Mouse (Mus musculus): ENCODE measurements around the gene Pdzd2. TPM values are rescaled to one million over a fixed set of nuclear protein-coding genes. Genes with fewer than 3 reads are reported as not detected.

The Pdzd2 gene
- polyA plus RNA-seq, 2 experiments from 2014 or later: 0.08 to 0.63 TPM

DNA sequence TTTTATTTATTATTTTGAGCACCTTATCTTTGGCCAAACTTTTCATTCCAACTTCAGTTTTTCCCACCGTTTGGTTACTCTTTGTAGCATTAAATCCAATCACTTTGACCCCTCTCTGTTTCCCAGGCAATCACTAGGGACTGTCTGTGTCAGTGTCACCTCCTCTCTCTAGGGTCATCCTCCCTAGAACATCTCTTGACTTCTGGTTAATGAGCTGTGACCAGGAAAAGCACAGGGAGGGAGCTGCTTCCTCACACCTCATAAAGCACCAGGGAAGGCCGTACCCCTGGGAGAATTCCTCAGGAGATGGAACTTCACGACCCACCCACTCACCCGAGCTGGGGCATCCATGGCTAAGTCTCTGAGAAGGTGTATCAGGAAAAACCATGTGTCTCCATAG, 168.6 kb downstream of the Pdzd2 start:
- ATAC-seq: no peak

DNA sequence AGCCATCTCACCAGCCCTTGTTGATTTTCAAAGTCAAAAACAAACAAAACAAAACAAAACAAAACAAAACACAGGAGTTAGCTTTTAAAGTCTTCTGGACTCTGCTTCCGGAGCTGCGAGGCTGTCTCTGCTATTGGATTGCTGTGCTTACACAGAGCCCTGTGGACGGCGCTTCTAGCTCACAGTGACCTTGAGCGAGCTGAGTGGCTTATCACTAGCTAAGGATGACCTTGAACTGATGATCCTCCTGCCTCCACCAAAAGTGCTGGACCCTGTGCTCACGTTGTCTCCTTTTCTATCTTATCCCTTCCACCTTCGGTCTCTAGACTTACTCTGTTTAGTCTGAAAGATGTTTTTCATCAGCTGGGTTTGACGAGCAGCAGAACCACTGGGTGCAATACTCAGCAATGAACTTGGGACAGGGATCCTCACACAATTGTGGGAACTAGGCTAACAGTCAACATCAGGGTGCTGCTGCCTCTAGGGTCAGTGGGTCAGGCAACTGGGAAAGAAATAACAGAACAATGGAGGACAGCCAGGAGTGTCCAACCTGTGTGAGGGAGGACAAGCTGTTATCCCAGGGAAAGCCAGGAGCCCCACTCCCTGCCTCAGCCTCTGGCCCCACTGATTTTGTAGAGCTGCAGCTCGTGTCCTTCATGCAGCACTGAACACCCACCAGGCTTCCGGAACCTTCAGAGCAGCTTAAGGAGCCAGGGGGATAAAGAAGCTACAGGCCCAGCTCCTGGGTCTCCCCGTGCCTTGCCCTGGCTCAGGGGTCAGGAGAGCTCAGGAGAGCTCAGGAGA, 172.9 kb downstream of the Pdzd2 start:
- ATAC-seq: no peak

DNA sequence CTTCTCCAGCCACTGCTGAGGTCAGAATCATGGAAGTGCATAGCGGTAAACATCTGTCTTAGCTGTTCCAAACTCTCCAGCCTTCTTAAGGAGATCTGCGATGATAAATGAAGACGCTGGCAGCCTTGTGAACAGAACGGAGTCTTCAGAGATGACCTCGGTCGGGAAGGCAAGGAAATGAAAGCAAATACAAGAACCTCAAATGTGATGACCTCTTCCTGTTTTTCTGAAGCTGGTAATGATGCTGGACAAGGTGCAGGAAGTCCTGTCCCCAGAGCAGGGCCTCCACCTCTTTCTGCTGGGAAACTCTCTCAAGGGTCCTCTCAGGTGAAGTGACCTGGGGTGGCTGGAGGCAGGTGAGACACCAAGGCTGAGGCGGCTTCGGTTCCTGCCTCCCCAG, 174.4 kb downstream of the Pdzd2 start:
- ATAC-seq: no peak

DNA sequence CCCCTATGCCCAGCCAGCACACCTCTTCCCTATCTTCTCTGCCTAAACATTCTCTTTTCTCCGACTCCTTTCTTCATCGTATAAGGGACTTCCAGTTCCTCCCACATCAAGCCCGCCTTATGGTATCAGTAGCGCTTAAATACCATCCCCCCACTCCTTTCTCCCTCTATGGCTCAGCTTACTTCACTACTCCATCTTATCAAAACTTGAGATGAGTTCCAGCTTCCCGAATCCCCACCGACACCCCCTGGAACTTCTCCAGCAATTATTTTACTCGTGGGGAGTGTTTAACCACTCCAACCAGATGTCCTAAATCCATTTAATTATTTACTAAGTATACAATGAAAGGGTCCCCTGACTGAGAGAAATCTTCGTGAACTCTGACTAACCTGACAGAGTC, 179.2 kb downstream of the Pdzd2 start:
- ATAC-seq: no peak

DNA sequence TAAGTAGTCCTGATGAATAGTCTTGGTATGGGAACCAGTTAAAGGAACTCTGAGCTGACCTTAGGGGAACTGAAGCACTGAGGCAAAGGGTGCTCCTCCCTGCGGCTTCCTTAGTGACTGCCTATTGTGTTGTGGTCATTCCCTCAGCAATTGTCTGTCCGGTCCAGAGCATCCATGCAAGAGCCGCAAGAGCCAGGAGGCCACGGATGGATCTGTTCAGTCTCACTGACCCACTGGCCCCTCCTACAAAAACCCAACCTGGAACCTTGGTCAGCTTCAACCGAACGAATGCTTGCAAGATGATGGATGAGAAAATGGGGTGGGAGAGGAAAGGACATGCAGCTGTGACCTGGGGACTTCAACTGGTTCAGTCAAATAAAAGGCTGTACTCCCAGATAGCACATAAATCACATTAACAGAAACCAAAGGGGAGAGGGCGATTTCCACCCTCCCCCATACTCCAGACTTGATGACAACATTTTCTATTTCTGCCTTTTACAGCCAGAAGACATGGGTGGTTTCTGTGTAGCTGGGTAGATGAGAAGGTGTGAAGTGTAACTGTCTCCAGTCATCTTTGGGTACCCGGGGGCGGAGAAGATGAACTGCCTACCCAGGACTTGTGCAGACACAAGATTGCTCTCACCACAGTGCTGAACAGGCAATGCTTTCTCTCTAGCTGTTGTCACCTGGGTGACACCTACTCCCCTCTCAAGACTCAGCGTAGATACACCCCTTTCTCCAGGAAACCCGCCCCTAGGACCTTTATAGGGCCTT, 181.9 kb downstream of the Pdzd2 start:
- ATAC-seq: no peak

DNA sequence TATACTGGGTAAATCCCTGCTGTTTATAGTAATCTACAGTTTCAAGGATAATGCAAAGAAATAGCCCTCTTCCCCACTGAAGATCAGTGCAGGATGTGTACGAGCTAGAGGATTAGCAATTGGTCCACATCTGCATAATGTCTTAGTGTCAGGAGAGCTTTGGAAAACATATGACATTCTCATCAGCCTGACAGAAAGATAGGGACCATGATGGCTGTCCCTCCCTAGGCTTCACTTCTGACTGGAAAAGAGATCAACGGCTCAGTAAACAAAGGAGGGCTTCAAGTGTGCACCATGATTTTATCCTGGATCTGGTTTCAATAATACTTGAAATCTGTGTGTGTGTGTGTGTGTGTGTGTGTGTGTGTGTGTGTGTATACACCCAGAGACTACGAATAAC, 186.5 kb downstream of the Pdzd2 start:
- no peak for ATAC-seq

DNA sequence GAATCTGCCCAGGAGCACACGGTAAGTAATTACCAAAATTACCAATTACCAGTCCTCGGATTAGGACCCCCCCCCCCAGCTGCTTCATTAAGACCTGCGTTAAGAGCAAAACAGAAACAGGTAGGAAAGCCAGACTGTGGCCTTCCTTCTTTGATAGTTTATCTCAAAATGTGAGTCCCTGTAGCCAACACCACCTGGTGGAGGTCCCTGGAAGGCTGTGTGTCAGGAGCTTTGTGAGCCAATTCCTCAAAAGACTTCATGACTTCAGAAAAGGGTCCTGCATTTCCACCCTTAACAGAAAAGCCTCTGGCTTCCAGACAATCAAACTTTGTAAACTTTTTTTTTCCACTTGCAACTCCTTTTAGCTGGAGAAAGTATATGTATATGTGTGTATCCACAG, 188.8 kb downstream of the Pdzd2 start:
- ATAC-seq: no peak

DNA sequence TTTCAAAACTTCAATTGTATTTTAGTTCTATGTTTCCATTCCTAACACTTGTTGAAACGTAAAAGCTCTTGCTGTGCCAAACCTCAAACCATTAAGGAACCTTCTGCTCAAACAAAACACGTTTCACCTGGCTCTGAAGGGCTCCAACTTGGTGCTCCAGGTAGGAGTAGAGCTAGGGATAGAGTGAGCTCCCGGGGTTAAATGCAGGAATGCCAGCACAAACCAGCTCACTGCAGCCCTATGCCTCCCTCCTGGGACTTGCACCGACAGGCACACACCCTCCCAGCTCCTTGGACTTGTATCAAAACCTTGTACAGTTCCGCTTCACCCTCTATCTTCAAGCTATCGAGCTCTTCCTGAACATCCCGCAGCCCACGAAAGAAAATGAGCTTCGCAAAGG, 189.3 kb downstream of the Pdzd2 start:
- no peak for ATAC-seq

DNA sequence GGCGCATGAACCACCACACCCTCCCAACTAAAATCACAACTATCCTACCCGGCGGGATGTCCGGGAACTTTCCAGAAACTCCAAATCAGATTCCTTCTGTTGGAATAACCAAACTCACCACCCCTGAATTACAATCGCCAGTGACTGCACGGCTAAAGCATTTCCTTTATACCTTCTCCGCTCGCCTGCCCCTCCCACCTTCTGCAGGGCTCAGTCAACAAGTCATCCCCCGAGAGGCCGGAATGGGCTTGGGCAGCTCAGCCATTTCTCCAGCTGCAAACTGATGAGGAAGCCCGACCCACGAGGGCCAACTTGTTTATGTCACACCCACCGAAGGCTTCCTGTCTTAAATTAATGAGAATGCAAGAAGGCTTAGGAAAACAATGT, 189.8 kb downstream of the Pdzd2 start:
- no peak for ATAC-seq

DNA sequence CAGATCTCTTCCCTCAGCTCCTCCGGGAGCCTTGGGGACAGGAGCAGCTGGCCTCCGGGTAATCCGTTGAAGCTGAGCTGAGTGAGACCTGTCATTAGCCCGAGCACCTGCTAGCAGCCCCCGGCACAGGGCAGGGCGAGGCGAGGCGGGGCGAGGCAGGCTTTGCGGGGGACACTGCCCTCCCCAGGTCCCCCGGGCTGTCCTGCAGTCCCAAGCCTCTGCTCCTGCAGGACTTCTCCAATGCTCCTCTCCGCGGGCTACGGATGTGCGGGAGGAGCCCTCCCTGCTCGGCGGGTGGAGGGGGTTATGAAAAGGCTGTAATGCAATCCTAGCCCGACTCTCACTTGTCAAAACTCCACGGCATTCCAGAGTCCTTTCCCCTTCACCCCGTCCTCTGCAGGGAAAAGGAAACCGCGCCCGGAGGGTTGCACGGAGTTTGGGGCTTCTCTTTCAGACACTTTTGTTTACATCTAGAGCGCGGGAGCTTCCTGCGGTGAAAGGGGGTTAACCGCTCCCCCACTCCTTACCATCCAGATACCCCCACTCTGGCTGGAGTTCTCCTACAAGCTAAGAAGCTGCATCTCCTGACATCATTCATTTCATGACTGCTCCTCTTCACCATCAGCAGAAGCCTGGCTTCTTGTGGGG, 190.3 kb downstream of the Pdzd2 start:
- no peak for ATAC-seq

DNA sequence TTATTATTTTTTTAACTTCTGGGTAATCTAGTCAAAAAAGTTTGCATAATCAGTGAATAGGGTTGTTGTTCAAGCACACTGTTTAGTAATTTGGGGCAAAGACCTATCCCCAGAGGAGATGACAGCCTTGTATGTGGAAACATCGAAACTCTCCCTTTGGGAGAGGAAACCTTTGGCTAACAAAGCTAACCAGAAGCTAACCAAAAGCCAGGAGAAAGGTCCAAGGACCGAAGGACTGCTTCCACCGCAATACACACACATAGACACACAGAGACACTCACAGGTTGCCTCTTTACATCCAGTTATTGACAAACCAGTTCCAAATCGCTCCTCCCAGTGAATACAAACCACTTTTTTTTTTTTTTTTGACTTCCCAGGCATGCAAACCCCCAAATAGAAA, 191.0 kb downstream of the Pdzd2 start:
- ATAC-seq: no peak

DNA sequence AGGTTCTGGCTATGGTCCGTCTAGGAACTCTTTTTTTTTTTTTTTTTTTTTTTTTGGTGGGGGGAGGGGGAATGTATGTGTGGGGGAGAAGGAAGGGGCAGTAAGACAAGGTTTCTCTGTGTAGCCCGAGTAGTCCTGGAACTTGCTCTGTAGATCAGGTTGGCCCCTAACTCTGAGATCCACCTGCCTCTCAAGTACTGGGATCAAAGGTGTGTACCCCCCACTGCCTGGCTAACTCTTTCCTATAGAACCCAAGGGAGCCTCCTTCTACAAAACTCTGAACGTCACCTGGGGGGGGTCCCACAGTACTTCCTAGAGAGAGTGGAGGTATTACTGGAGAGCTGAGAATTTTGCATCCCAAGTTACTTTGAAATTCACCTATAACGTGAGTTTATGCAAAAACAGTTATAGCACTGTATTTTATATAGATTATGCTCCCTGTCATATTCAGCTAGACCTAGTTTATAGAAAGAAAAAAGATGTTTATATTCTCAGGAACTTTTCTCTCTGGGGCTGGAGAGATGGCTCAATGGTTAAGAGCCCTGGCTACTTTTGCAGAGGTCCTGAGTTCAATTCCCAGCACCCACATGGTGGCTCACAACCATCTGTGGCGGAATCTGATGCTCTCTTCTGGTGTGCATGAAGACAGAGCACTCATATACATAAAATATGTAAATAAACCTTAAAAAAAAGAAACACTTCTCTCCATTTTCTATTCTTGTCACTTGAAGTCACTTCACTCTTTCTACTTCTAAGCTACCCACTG, 191.9 kb downstream of the Pdzd2 start:
- no peak for ATAC-seq

DNA sequence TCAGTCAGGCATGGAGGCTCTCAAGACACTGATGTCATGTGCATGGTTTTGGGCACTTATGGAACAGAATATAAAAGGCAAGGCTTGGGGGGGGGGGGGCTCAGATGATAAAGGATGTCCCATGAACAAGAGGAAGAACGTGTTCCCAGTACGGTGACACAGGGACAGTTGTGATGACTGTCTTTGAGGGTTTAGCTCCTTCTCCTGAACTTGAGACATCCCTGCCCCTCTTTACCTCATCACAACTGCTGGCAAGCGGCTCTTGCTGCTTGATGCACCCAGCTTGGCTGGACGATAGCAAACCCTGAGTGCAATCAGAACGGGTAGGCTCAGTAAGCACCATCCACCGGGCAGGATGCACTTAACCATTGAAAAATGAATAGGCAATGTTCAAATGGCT, 192.9 kb downstream of the Pdzd2 start:
- no peak for ATAC-seq

DNA sequence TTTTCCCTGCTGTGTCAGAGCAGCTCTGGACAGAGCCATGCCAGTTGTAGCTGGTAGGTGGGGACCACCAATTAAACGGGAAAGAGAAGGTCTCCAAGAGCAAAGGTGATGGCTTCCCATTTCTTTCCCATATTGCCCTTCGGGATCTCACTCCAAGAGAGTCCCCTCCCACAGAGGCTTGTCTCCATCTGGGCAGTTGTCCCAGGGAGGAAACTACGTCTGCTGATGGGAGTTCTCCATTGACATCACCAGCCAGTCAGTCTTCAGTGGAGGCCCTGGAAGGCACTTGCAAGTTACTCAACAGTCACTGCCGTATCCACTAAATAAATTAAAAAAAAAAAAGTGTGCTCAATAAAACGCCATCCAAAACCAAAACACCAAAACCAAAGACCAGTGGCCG, 194.1 kb downstream of the Pdzd2 start:
- no peak for ATAC-seq

DNA sequence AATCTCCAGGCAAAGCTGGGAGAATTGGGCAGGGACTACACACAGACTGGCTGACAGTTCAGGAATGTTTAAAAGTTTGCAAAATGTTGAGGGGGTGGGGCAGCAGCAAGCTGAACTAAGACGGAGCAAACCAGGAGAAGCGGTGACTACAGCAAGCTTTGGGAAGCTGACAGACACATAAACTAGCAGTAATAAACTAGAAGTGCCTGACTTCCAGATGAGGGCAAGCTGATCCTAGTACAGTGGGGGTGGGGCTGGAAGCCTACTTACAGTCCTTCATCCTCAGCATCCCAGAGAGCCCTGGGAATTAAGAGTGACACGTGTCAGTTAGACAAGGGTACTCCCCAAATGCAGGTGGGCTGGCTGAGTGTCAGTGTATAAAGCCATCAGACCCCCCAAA, 194.5 kb downstream of the Pdzd2 start:
- ATAC-seq: no peak

DNA sequence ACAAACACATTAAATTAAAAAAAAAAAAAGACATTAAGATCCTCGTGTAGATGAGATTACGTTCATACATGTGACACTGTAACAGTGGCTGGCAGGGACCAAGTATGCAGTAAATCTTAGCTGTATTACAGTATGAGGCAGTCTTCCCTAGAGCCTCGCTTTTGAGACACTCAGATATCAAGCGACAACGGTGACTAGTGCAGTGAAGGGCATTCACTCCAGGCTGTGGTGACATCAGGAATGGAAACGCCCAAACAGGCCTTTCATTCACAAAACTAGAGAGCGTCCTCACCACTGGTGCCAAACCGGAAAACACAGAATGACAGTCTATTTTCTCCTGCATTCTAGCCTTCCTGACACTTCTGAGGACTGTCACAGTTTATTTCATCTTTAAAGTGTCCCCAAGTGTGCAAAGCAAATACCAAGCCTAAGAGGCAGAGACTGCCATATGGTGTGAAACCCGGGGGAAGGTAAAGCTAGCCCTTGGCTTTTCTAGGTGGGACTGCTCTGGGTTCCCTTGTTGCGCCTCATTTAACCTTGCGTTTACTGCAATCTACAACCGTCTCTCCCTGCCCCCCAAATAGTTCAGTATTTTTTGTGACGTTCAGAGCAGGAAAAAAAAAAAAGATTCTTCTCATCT, 195.9 kb downstream of the Pdzd2 start:
- ATAC-seq: no peak

DNA sequence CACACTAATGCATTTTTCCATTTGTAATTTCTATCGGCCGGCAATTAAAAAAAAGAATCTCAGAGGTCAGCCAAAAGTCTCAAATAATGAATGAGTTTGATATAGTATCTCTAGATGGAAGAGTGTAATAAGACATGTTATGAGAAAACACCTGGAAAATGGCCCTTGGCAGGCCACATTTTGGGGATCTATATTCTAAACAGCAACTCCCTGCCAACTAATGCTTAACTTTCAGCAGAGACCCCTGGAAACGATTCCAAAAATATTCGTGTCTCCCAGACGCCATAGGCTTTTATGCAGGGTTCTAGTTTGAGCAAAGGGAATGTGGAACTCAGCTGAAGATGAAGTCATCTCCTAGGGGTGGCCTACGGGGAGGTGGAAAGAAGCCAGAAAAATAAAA, 197.4 kb downstream of the Pdzd2 start:
- no peak for ATAC-seq

DNA sequence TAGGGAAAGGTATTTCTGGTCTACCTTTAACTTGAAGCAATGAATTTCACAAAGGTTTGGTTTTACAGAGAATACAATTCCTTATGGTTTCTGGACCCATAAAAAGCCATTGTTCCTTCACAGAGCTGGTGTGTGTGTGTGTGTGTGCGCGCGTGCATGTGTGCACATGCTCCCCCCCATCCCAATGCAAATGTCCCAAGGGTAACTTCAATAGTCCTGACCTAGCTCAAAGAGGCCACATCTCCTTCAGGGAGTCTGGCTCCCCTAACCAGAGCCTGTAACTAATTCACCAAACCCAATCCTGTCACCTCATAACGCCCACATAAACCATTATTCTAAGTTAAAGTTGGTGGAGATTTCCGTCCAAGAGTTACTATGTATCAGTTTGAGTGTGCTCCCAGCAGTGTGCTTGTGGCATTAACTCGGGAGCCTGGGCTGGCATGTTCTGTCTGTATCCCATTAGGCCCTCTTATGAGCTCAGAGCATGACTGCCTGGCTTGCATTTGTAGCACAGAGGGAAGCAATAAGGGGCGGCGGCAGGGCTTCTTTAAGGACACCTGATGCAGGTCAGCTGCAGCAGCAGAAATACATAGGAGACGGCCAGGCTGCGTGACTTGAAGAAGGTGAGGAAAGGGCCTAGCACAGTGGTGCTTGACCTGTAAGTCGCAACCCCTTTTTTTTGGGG, 200.0 kb downstream of the Pdzd2 start:
- no peak for ATAC-seq

DNA sequence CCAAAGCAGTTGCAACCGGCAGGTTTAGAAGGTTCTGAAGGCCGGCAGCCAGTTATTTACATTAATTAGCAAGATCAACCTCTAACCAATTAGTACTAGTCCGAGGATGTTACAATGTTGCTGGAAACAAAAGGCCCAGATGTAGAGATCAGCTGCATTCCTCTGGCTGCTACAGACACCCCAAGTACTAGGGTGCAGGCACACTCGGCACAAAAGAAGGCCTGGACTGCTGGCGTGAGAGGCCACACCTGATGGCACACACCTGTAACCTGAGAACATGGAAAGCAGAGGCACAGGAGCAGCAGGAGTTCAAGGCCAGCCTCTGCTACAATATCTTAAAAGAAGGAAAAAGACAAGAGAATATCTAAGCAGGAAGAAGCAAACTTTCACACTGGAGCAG, 206.5 kb downstream of the Pdzd2 start:
- no peak for ATAC-seq

DNA sequence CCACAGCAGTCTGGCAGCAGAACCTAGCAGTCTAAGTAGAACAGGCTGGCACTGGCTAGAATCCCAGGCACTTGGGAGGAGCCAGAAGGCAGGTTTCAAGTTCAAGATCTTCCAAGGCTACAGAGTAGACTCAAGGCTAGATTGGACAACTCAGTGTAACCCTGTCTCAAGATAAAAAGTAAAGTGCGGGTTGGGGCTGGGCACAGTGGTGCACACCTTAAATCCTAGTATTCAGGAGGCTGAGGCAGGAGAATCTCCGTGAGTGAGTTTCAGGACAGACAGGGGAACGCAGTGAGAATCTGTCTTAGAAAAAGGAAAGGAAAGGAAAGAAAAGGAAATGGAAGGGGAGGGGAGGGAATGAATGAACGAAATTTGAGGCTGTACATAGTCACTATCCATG, 207.2 kb downstream of the Pdzd2 start:
- ATAC-seq: no peak

DNA sequence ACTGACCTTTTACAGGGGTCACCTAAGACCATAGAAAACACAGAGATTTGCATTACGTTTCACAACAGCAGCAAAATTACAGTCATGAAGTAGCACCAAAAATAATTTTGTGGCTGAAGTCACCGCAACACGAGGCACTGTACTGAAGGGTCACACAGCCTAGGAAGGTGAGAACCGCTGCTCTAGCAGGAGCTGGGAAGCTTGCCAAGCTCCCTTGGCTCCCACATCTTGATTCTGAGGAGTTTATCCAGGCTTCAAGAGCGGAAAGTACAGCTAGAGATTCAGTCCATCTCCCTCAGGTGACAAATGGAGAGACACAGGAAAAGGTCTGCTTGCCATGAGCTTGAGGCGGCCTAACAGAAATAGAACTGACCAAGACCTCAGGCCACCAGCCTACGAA, 216.9 kb downstream of the Pdzd2 start:
- no peak for ATAC-seq

DNA sequence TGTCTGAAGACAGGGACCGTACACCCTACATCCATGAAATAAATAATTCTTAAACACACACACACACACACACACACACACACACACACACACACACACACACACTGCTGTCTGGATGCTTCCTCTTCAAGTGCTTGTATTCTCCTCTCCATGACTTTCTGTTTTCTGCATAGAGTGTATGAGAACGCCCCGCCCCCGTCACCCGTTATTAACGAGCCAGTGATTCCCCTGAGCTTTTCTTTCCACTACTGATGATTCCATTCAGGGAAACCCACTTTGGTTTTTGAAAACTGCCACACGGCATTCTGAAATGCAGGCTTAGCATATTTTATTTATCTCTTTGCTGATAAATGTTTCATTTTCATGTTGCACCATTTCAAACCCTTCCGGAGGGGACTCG, 219.4 kb downstream of the Pdzd2 start:
- ATAC-seq: no peak
